Mouse (Mus musculus): Measurements from ENCODE around the gene Ablim1. TPM values are rescaled to one million over a fixed set of nuclear protein-coding genes. Genes with fewer than 3 reads are reported as not detected.

The Ablim1 gene
- total and polyA plus RNA-seq, 3 experiments = 101 to 454 (median 418) TPM

- peak; percentile 86 for TF ChIP-seq EP300 (IDR thresholded peaks at IDR 0.05; ENCODE audit: insufficient read depth, low read depth, low read length)
- TF ChIP-seq POLR2A (IDR thresholded peaks at IDR 0.05; ENCODE audit: insufficient read depth, low read depth, low read length) = no peak
- WGBS = 18% methylated on average over 4 of the region's 4 CpGs
- H3K36me3 ChIP-seq (ENCODE audit: control insufficient read depth, insufficient read depth, low read length) = peaks cover 70% of the 10 kb centered on the region
- intact Hi-C loops (cut with DNase I) = no loop called here
- no peak overlapping the region for H3K9ac ChIP-seq (ENCODE audit: low read depth, low read length)
- peaks cover 2% of the 10 kb centered on the region for H3K79me2 ChIP-seq (replicated peaks; ENCODE audit: control insufficient read depth, insufficient read depth, low read length)
- peak overlapping the region; percentile 64 for H3K27ac ChIP-seq
- H3K27me3 ChIP-seq (ENCODE audit: control insufficient read depth, insufficient read depth, low read length) = no peaks in the 10 kb centered on the region
- DNase-seq = peak in 1 of 2 experiments; percentile 43
- H3K4me1 ChIP-seq (ENCODE audit: control insufficient read depth, insufficient read depth, low read length) = peaks cover 43% of the 10 kb centered on the region
- H3K4me3 ChIP-seq = no peak overlapping the region
Measured at GRCm38 (mm10) chr19:57188553-57188952, 126.2 kb downstream of the Ablim1 start.

- H3K27me3 ChIP-seq (ENCODE audit: control insufficient read depth, insufficient read depth, low read length) = no peaks in the 10 kb centered on the region
- TF ChIP-seq POLR2A (IDR thresholded peaks at IDR 0.05; ENCODE audit: insufficient read depth, low read depth, low read length) = peak; percentile 41; the same call in 1 of the 2 replicates
- no peak for TF ChIP-seq CTCF (IDR thresholded peaks at IDR 0.05)
- peak; percentile 64 for TF ChIP-seq EP300 (IDR thresholded peaks at IDR 0.05; ENCODE audit: insufficient read depth, low read depth, low read length)
- peaks cover 61% of the 10 kb centered on the region for H3K36me3 ChIP-seq (ENCODE audit: control insufficient read depth, insufficient read depth, low read length)
- WGBS = 19% methylated on average over 3 of the region's 3 CpGs
- peaks cover 56% of the 10 kb centered on the region for H3K4me1 ChIP-seq (ENCODE audit: control insufficient read depth, insufficient read depth, low read length)
- H3K27ac ChIP-seq = peak overlapping the region; percentile 77
- DNase-seq = peak in 1 of 2 experiments; percentile 58
- no peak overlapping the region for H3K4me3 ChIP-seq
- intact Hi-C loops (cut with DNase I) = no loop called here
- H3K79me2 ChIP-seq (replicated peaks; ENCODE audit: control insufficient read depth, insufficient read depth, low read length) = peaks cover 2% of the 10 kb centered on the region
- no peak overlapping the region for H3K9ac ChIP-seq (ENCODE audit: low read depth, low read length)
Measured at GRCm38 (mm10) chr19:57185021-57185420, 129.7 kb downstream of the Ablim1 start.

- no peak for DNase-seq
- H3K79me2 ChIP-seq (replicated peaks; ENCODE audit: control insufficient read depth, insufficient read depth, low read length) = peaks cover 3% of the 10 kb centered on the region
- H3K4me3 ChIP-seq = no peak overlapping the region
- peak overlapping the region; percentile 49 for H3K27ac ChIP-seq
- H3K4me1 ChIP-seq (ENCODE audit: control insufficient read depth, insufficient read depth, low read length) = peaks cover 57% of the 10 kb centered on the region
- intact Hi-C loops (cut with DNase I) = no loop called here
- H3K27me3 ChIP-seq (ENCODE audit: control insufficient read depth, insufficient read depth, low read length) = no peaks in the 10 kb centered on the region
- TF ChIP-seq CTCF (IDR thresholded peaks at IDR 0.05) (no peak), EP300 (IDR thresholded peaks at IDR 0.05; ENCODE audit: insufficient read depth, low read depth, low read length) (no peak), POLR2A (IDR thresholded peaks at IDR 0.05; ENCODE audit: insufficient read depth, low read depth, low read length) (no peak)
- 61% methylated on average over 13 of the region's 13 CpGs for WGBS
- H3K9ac ChIP-seq (ENCODE audit: low read depth, low read length) = no peak overlapping the region
- H3K36me3 ChIP-seq (ENCODE audit: control insufficient read depth, insufficient read depth, low read length) = peaks cover 47% of the 10 kb centered on the region
Measured at GRCm38 (mm10) chr19:57182938-57183720, 131.6 kb downstream of the Ablim1 start.

GRCm38 (mm10) chr19:57181852-57182528 lies 132.7 kb downstream of the Ablim1 start:
- TF ChIP-seq CTCF (IDR thresholded peaks at IDR 0.05) = no peak
- no peak for TF ChIP-seq EP300 (IDR thresholded peaks at IDR 0.05; ENCODE audit: insufficient read depth, low read depth, low read length)
- no peak for TF ChIP-seq POLR2A (IDR thresholded peaks at IDR 0.05; ENCODE audit: insufficient read depth, low read depth, low read length)
- DNase-seq = no peak
- intact Hi-C loops (cut with DNase I) = no loop called here
- no peak overlapping the region for H3K4me3 ChIP-seq
- H3K9ac ChIP-seq (ENCODE audit: low read depth, low read length) = no peak overlapping the region
- peaks cover 45% of the 10 kb centered on the region for H3K36me3 ChIP-seq (ENCODE audit: control insufficient read depth, insufficient read depth, low read length)
- H3K27me3 ChIP-seq (ENCODE audit: control insufficient read depth, insufficient read depth, low read length) = no peaks in the 10 kb centered on the region
- H3K4me1 ChIP-seq (ENCODE audit: control insufficient read depth, insufficient read depth, low read length) = peaks cover 57% of the 10 kb centered on the region
- WGBS = 66% methylated on average over 10 of the region's 10 CpGs
- H3K79me2 ChIP-seq (replicated peaks; ENCODE audit: control insufficient read depth, insufficient read depth, low read length) = peaks cover 3% of the 10 kb centered on the region
- H3K27ac ChIP-seq = peak overlapping the region; percentile 64

GRCm38 (mm10) chr19:57181317-57181716 lies 133.4 kb downstream of the Ablim1 start:
- Histone ChIP-seq H3K4me1 (ENCODE audit: control insufficient read depth, insufficient read depth, low read length) (peaks cover 57% of the 10 kb centered on the region), H3K27me3 (ENCODE audit: control insufficient read depth, insufficient read depth, low read length) (no peaks in the 10 kb centered on the region), H3K4me3 (no peak overlapping the region), H3K27ac (peak overlapping the region; percentile 64), H3K79me2 (replicated peaks; ENCODE audit: control insufficient read depth, insufficient read depth, low read length) (peaks cover 3% of the 10 kb centered on the region; the same call in 1 of the 2 replicates), H3K9ac (ENCODE audit: low read depth, low read length) (0 out of 2 replicates have a peak overlapping the region, but pooled peaks have one; percentile 24), H3K36me3 (ENCODE audit: control insufficient read depth, insufficient read depth, low read length) (peaks cover 41% of the 10 kb centered on the region)
- intact Hi-C loops (cut with DNase I) = no loop called here
- 58% methylated on average over 6 of the region's 6 CpGs for WGBS
- no peak for TF ChIP-seq CTCF (IDR thresholded peaks at IDR 0.05)
- TF ChIP-seq POLR2A (IDR thresholded peaks at IDR 0.05; ENCODE audit: insufficient read depth, low read depth, low read length) = no peak
- no peak for TF ChIP-seq EP300 (IDR thresholded peaks at IDR 0.05; ENCODE audit: insufficient read depth, low read depth, low read length)
- no peak for DNase-seq

Data from heart, adult 2 months (tissue).